Mouse (Mus musculus): ENCODE measurements at regions not wholly inside any gene's neighbourhood (a gene's known extent, or its start where the extent isn't known, plus 50 kb on each side); places are given as distances from the start of the nearest gene placed in this dataset.
"Not testable (repeated sequence)": the region's sequence is repeated elsewhere in the genome, so short reads cannot be mapped to it uniquely, and the experiment has no call there.

DNA sequence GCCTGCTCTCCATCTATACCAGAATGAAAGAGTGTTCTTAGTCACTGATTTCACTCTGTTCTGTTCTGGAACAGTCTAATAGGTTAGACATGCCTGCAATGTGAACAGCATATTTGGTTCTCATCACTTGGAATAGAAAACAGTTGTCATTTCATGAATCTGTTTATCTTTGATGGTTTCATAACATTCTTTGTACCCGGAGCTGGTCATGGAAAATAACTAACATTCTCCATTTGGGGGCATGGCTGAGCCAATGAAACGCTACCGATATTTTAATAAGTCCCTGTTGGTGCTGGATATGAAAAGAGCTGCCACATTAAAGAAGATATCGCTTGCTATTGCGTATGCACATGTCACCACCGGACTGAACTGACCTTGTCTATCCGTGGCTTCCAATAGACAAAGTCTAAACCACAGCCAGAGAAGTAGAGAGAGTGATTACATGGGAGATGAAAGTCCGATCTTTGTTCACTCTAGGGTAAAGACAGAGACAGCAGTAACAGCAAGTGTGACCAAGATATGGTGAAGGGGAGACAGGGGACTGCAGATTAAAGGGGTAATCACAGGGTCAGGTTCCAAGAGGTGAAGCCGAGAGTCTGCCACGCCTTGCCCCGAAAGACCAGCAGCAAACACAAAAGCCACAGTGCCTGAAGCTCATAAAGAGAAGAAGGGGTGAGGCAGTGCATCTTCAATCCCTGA lies 124.5 kb upstream of the Nebl start:
- 67% methylated on average over 11 of the region's 11 CpGs for WGBS (ENCODE audit: insufficient replicate concordance)
- Histone ChIP-seq H3K4me1 (ENCODE audit: control insufficient read depth, low read depth, low read length) (no peaks in the 10 kb centered on the region), H3K4me3 (ENCODE audit: low read depth, low read length) (no peak overlapping the region), H3K27ac (ENCODE audit: low read length) (no peak overlapping the region), H3K27me3 (ENCODE audit: control insufficient read depth, insufficient read depth, low read depth, low read length) (no peaks in the 10 kb centered on the region), H3K36me3 (ENCODE audit: control insufficient read depth, insufficient read depth) (no peaks in the 10 kb centered on the region), H3K9me3 (replicated peaks; ENCODE audit: control insufficient read depth, low read length) (no peaks in the 10 kb centered on the region), H3K4me2 (ENCODE audit: low read depth, low read length) (no peak overlapping the region), H3K9ac (ENCODE audit: low read depth, low read length) (no peak overlapping the region)
- ATAC-seq (ENCODE audit: low read depth), result no peak

DNA sequence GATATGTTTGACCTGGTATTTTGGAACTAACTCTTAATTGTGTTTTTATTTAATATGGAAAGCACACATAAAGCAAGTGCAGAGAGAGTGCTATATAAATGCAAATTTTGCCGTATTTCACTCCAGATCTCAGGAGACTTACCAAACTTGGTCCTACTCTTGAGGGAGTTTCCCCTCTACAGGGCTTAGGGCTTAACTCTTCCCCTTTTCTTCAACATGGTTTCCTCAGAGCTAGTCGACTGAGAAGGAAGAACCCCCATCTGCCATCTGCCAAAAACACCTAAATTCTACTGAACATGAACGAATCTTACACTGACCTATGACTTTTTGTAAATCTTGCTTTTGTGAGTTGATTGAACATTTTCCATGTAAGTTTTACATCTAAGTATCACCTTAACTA lies 122.8 kb upstream of the Nebl start:
- no peak overlapping the region for H3K27ac ChIP-seq (ENCODE audit: low read length)
- WGBS (ENCODE audit: insufficient replicate concordance), result 20% methylated on average over 3 of the region's 3 CpGs
- H3K4me2 ChIP-seq (ENCODE audit: low read depth, low read length), result no peak overlapping the region
- H3K36me3 ChIP-seq (ENCODE audit: control insufficient read depth, insufficient read depth), result no peaks in the 10 kb centered on the region
- no peaks in the 10 kb centered on the region for H3K9me3 ChIP-seq (replicated peaks; ENCODE audit: control insufficient read depth, low read length)
- no peak overlapping the region for H3K9ac ChIP-seq (ENCODE audit: low read depth, low read length)
- ATAC-seq (ENCODE audit: low read depth), result no peak
- H3K4me3 ChIP-seq (ENCODE audit: low read depth, low read length), result no peak overlapping the region
- no peaks in the 10 kb centered on the region for H3K4me1 ChIP-seq (ENCODE audit: control insufficient read depth, low read depth, low read length)
- H3K27me3 ChIP-seq (ENCODE audit: control insufficient read depth, insufficient read depth, low read depth, low read length), result no peaks in the 10 kb centered on the region

DNA sequence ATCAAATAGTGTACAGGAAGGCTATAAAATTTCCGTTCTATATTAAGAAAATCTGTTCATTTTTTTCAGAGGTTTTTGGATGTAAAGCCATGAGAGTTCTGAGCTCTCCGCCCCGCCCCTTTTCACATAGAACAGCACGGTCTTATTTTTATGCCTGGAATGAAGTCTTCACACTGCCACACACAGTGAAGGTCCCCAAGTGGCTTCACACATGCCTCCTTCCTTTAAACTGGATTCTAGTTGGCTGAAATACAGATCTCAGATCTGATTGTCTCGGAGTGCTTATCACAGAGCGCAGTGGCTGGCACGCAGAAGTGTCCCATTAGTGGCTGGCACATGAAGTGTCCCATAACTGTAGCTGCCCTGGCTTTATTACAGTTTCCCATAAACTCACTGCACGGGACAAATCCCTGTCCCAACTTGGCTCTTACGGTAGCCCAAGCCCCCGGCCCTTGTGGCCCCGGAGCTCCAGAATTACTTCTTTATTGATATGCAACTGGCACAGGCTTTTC lies 122.3 kb upstream of the Nebl start:
- Histone ChIP-seq H3K9ac (ENCODE audit: low read depth, low read length) (no peak overlapping the region), H3K4me3 (ENCODE audit: low read depth, low read length) (no peak overlapping the region), H3K9me3 (replicated peaks; ENCODE audit: control insufficient read depth, low read length) (no peaks in the 10 kb centered on the region), H3K36me3 (ENCODE audit: control insufficient read depth, insufficient read depth) (no peaks in the 10 kb centered on the region), H3K27ac (ENCODE audit: low read length) (no peak overlapping the region), H3K4me2 (ENCODE audit: low read depth, low read length) (no peak overlapping the region), H3K27me3 (ENCODE audit: control insufficient read depth, insufficient read depth, low read depth, low read length) (no peaks in the 10 kb centered on the region), H3K4me1 (ENCODE audit: control insufficient read depth, low read depth, low read length) (no peaks in the 10 kb centered on the region)
- WGBS (ENCODE audit: insufficient replicate concordance), result 52% methylated on average over 11 of the region's 11 CpGs
- ATAC-seq (ENCODE audit: low read depth), result no peak

DNA sequence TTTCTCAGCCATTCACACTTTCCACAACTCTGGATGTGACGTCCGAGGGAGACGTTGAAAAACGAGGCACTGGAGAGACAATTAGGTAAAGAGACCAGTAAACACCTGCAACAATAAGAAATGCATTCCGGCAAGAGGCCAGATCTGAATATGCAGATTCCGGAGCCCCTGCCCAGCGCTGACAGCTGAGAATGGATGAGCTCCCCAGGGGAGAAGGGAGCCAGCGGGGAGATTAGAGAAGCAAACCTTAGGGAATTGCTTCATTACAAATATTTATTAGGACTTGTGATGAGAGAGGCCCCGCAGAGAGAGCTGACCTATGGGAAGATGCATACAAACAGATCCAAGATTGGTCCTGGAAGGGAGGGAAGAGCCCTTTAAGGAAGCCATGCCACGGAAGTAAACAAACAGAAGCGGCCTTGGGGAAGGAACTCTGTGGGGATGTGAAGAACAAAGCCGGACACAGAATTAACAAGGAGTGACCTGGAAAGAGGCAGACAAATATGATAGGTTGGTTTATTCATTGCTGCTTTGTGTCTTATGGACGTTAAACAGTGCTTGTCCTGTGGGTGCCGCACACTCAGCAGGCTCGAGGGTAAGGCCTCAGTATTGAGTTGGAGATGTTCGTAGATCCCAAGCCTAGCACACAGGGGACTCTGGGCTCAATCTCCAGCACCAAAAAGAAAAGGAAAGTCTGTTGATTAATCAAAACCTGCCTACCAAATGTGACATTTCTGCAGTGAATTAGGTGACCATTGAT lies 121.7 kb upstream of the Nebl start:
- Histone ChIP-seq H3K36me3 (ENCODE audit: control insufficient read depth, insufficient read depth) (no peaks in the 10 kb centered on the region), H3K27ac (ENCODE audit: low read length) (no peak overlapping the region), H3K4me2 (ENCODE audit: low read depth, low read length) (no peak overlapping the region), H3K4me1 (ENCODE audit: control insufficient read depth, low read depth, low read length) (no peaks in the 10 kb centered on the region), H3K4me3 (ENCODE audit: low read depth, low read length) (no peak overlapping the region), H3K9ac (ENCODE audit: low read depth, low read length) (no peak overlapping the region), H3K27me3 (ENCODE audit: control insufficient read depth, insufficient read depth, low read depth, low read length) (no peaks in the 10 kb centered on the region), H3K9me3 (replicated peaks; ENCODE audit: control insufficient read depth, low read length) (no peaks in the 10 kb centered on the region)
- WGBS (ENCODE audit: insufficient replicate concordance), result 41% methylated on average over 16 of the region's 16 CpGs
- ATAC-seq (ENCODE audit: low read depth), result no peak

DNA sequence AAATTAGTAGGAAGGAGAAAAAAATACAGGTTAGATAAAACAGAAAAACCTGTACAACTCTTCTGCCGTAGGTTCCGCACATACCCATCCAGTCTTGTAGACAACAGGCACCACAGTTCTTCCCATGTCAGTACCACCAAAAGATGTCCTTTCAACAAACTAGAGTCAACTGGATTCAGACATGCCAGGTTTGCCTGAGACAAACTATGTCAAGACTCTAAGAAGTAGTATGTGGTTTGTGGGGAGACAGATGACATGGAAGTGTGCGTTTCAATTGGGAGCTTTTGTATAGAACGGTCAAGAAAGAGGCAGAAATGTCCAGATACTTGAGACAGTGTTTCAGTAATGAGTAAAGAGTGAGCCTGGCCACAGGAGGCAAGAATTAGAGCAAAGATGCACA lies 119.5 kb upstream of the Nebl start:
- Histone ChIP-seq H3K36me3 (ENCODE audit: control insufficient read depth, insufficient read depth) (no peaks in the 10 kb centered on the region), H3K4me2 (ENCODE audit: low read depth, low read length) (no peak overlapping the region), H3K4me3 (ENCODE audit: low read depth, low read length) (no peak overlapping the region), H3K9me3 (replicated peaks; ENCODE audit: control insufficient read depth, low read length) (no peaks in the 10 kb centered on the region), H3K27ac (ENCODE audit: low read length) (no peak overlapping the region), H3K4me1 (ENCODE audit: control insufficient read depth, low read depth, low read length) (no peaks in the 10 kb centered on the region), H3K27me3 (ENCODE audit: control insufficient read depth, insufficient read depth, low read depth, low read length) (no peaks in the 10 kb centered on the region), H3K9ac (ENCODE audit: low read depth, low read length) (no peak overlapping the region)
- WGBS (ENCODE audit: insufficient replicate concordance), result 73% methylated on average over 4 of the region's 4 CpGs
- ATAC-seq (ENCODE audit: low read depth), result no peak

DNA sequence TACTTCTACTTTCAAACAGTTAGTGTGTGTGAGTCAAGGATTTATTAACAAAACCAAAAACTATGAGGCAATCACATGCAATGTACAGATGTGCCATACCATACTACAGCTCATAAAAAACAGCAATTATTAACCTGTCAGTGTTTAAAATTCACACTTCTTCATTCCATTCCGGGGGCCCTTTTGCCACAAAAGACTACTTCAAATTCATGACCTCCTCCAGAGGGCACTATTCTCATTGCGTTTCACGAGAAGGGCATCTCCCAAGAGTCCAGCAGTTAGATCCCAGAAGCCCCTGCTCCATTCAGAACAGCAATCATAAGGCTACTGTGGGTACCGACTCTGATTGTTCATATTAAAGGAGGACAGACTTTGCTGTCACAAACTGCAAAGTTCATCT lies 118.0 kb upstream of the Nebl start:
- ATAC-seq (ENCODE audit: low read depth), result no peak
- Histone ChIP-seq H3K27ac (ENCODE audit: low read length) (no peak overlapping the region), H3K27me3 (ENCODE audit: control insufficient read depth, insufficient read depth, low read depth, low read length) (no peaks in the 10 kb centered on the region), H3K9ac (ENCODE audit: low read depth, low read length) (no peak overlapping the region), H3K9me3 (replicated peaks; ENCODE audit: control insufficient read depth, low read length) (no peaks in the 10 kb centered on the region), H3K4me3 (ENCODE audit: low read depth, low read length) (no peak overlapping the region), H3K36me3 (ENCODE audit: control insufficient read depth, insufficient read depth) (no peaks in the 10 kb centered on the region), H3K4me1 (ENCODE audit: control insufficient read depth, low read depth, low read length) (no peaks in the 10 kb centered on the region), H3K4me2 (ENCODE audit: low read depth, low read length) (no peak overlapping the region)
- 25% methylated on average over 4 of the region's 4 CpGs for WGBS (ENCODE audit: insufficient replicate concordance)

DNA sequence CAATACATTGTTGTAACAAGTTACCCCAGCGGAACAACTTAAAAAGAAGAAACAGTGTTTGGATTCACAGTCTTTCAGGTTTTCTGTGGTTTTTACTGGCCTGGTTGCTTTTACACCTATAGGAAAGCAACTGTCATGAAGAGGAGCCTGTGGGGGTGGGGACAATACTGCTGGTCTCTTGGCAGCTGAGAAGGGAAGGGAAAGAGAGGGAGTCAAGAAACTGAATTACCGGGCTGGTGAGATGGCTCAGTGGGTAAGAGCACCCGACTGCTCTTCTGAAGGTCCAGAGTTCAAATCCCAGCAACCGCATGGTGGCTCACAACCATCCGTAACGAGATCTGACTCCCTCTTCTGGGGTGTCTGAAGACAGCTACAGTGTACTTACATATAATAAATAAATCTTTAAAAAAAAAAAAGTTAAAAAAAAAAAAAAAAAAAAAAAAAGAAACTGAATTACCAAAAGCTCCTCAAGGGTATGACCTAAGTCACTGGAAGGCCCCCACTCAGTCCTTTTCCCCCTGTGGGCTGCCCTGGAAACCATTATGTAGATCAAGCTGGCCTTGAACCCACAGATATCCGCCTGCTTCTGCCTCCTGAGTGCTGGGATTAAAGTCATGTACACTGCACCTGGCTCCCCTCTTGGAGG lies 114.3 kb upstream of the Nebl start:
- ATAC-seq (ENCODE audit: low read depth); H3K4me1 ChIP-seq (ENCODE audit: control insufficient read depth, low read depth, low read length); H3K9ac ChIP-seq (ENCODE audit: low read depth, low read length); H3K9me3 ChIP-seq (replicated peaks; ENCODE audit: control insufficient read depth, low read length); H3K27me3 ChIP-seq (ENCODE audit: control insufficient read depth, insufficient read depth, low read depth, low read length); H3K27ac ChIP-seq (ENCODE audit: low read length); H3K4me2 ChIP-seq (ENCODE audit: low read depth, low read length); H3K36me3 ChIP-seq (ENCODE audit: control insufficient read depth, insufficient read depth); H3K4me3 ChIP-seq (ENCODE audit: low read depth, low read length): not testable (repeated sequence)
- 63% methylated on average over 4 of the region's 7 CpGs for WGBS (ENCODE audit: insufficient replicate concordance)

DNA sequence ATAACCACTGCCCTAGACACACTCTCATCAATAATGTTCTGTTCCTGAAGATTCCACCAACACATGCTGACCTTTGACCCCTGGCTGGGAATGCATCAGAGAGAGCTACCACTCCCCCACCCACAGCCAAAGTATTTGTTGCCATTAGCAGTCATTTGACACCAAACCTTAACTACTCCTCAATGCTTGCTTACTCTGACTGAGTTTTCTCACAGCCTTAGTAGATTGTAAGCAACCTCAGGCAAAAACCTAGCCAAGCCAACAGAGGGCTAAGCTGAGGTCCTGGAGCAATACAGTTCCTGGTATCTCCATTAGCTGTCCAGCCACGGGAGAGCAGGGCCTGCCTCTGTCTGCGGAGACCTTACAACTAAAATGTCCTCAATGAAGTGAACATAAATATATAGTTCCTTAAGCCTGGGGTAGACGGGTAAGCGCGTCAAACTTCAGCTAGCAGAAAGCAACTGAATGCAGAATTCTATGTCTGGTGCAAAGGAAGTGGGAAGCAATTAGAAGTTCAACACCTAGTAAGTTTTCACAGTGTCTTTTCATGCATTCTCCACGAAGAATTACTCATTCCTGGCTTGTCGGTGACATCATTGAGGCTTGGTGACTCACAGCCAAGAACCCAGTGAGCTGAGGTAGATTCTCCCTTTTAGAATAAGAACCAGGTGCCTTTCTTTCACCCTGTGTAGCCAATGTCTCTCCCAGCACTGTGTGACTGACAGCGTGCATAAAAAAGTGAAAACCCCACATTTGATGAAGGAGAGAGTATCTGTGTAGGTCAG lies 113.6 kb upstream of the Nebl start:
- WGBS (ENCODE audit: insufficient replicate concordance), result 62% methylated on average over 8 of the region's 8 CpGs

More for the DNA sequence above, 113.6 kb upstream of the Nebl start:
- Histone ChIP-seq H3K27me3 (ENCODE audit: control insufficient read depth, insufficient read depth, low read depth, low read length) (no peaks in the 10 kb centered on the region), H3K9me3 (replicated peaks; ENCODE audit: control insufficient read depth, low read length) (no peaks in the 10 kb centered on the region), H3K9ac (ENCODE audit: low read depth, low read length) (no peak overlapping the region), H3K27ac (ENCODE audit: low read length) (no peak overlapping the region), H3K4me1 (ENCODE audit: control insufficient read depth, low read depth, low read length) (no peaks in the 10 kb centered on the region), H3K4me2 (ENCODE audit: low read depth, low read length) (no peak overlapping the region), H3K36me3 (ENCODE audit: control insufficient read depth, insufficient read depth) (no peaks in the 10 kb centered on the region), H3K4me3 (ENCODE audit: low read depth, low read length) (no peak overlapping the region)
- no peak for ATAC-seq (ENCODE audit: low read depth)
